Mouse (Mus musculus): Measurements from ENCODE around the gene Ptger1.

- TF ChIP-seq POLR2A (IDR thresholded peaks at IDR 0.05; ENCODE audit: low read depth, low read length) (no peak), KAT2A (IDR thresholded peaks at IDR 0.05; ENCODE audit: insufficient replicate concordance, low read length) (no peak), MAX (IDR thresholded peaks at IDR 0.05; ENCODE audit: low read length) (no peak), CHD2 (IDR thresholded peaks at IDR 0.05; ENCODE audit: low read length) (no peak), EP300 (IDR thresholded peaks at IDR 0.05; ENCODE audit: low read length) (no peak), CTCF (conservative IDR thresholded peaks at IDR 0.05 in 1 of 2, IDR thresholded peaks at IDR 0.05 in 1 of 2; ENCODE audit: low read depth in 2 of 2, low read length in 2 of 2) (no peak), USF1 (IDR thresholded peaks at IDR 0.05; ENCODE audit: low read depth, low read length) (no peak), RAD21 (IDR thresholded peaks at IDR 0.05; ENCODE audit: low read depth, low read length) (no peak)
These were observed 34.3 kb upstream of the Ptger1 start for GRCm38 (mm10) chr8:83632083-83632707.

All from CH12.LX (cell line).